Mouse (Mus musculus) induced T-regulatory cell, adult 2 months (primary cell): ENCODE data around the gene Wfdc13.
"Not testable (repeated sequence)": the region's sequence is repeated elsewhere in the genome, so short reads cannot be mapped to it uniquely, and the experiment has no call there.

Experiments
- DNase-seq: peaks from one replicate; pipeline ENCODE4 v3.0.0-alpha.2; 2012; ENCODE audit warnings: low read depth

The Wfdc13 gene

GRCm38 (mm10) chr2:164716194-164716786, 31.4 kb downstream of the Wfdc13 start:
- DNase-seq, result not testable (repeated sequence)

GRCm38 (mm10) chr2:164723276-164723675, 38.4 kb downstream of the Wfdc13 start:
- no peak for DNase-seq

- peak; percentile 68 for DNase-seq
Measured at GRCm38 (mm10) chr2:164725895-164726619, 41.1 kb downstream of the Wfdc13 start.

GRCm38 (mm10) chr2:164731719-164732118, 46.8 kb downstream of the Wfdc13 start:
- no peak for DNase-seq

- no peak for DNase-seq
Measured at GRCm38 (mm10) chr2:164733259-164733658, 48.4 kb downstream of the Wfdc13 start.

- no peak for DNase-seq
Measured at GRCm38 (mm10) chr2:164734839-164735238, 49.9 kb downstream of the Wfdc13 start.

DNA sequence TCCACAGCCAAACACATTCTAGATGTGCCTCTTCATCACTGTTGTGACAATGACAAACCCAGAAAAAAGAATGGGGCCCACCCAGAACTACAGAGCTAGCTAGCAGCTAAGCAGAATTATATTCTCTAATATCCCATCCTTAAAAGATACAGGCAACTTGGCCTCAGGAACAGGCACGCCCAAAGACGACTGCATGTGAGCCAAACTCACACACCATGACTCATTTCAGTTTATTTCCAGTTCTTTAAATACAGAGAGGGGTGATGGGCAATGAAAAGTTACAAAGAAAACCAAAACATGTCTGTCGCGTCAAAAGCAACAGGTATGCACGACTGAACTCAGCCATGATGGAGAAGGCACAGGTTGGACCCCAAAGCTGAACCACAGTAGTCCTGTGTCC, 50.5 kb downstream of the Wfdc13 start:
- no peak for DNase-seq
